Mouse (Mus musculus): Measurements from ENCODE around the gene Zdhhc20.
"Not testable (repeated sequence)": the region's sequence is repeated elsewhere in the genome, so short reads cannot be mapped to it uniquely, and the experiment has no call there.

The Zdhhc20 gene

DNA sequence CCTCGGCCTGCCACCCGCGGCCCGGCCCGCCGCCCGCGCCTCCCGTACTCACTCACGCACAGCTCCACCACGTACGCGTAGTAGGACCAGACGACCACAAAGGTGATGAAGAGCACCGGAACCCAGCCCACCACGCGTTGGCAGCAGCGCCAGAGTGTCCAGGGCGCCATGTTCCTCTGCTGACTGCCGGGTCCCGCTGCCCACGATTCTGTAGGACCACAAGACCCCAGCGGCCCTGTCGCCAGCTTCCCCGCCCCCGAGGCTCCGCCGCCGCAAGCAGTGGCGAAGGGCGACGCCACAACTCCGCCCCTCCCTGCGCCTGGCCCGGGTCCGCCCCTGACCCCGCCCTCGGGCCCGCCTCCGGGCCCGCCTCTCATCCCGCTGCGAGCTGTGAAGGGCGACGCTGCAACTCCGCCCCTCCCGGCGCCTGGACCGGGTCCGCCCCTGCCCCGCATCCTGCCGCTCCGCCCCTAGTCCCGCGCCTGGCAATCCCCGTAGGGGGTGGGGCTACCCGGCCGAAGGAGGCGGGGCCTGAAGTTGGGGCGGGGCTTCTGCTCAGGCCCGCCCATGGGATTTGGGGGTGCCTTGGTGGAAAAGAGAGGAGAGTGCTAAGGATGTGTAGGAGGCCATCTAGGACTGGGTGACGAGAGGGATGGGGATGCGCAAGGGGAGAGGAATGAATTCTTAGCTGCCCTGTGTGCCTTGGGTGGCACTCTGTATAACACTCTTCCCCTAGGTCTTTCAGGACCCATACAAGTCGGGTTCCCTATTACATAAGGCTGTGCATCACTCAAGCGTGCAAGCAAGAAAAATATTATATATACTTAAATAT lies at the start of gene Zdhhc20:
Gene Zdhhc20, minus strand, starts transcription at position 266 of the 832 bp plus-strand sequence.
- DNase-seq (ENCODE audit: low read depth, low spot score) = peak; percentile 95

DNA sequence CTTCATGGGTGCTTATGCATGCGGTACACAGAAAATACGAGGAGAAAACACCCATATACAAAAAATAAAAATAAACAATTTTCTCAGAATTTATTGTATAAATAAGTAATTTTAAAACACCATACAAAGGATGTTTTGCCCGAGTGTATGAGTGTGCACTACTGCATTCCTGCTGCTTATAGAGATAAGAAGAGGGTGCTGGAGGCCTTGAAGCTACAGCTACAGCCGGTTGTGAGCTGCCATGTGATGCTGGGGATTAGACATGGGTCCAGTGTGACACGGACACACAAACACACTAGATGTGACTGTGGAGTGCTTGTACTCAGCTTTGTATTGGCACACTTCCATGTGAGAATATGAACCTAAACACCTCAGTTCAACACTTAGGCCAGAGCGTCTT lies 47.2 kb upstream of the Zdhhc20 start:
- DNase-seq (ENCODE audit: low read depth, low spot score) = no peak

DNA sequence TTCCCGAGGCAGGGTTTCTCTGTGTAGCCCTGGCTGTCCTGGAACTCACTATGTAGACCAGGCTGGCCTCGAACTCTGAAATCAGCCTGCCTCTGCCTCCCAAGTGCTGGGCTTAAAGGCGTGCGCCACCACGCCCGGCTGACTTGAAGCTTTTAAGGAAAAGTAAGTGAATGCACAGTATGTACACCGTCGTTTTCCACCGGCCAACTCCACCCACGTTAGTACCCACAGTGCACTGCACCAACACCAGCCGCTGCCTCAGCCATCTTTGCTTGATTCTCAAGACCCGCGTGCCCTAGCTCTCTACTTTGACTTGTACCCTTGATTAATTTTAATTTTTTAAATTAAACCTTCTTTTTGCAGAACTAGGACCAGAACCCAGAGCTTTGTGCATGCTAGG lies 44.6 kb upstream of the Zdhhc20 start:
- DNase-seq (ENCODE audit: low read depth, low spot score) = no peak

DNA sequence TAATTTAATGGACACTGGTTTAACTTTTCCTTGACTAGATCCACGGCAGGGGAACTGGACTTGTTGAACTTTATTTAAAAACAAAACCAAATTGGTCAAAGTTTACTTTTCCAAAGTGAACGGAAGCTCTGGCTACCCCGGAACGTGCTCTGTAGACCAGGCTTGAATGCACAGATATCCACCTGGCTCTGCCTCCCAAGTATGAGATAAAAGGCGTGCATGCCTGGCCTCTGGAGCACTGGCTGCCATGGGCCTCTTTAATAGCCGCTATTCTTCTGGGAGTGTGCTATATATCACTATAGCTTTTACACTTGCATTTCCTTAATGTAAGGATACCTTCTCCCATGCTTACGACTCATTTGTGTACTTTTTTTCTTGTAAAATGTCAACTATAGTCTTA lies 43.5 kb upstream of the Zdhhc20 start:
- DNase-seq (ENCODE audit: low read depth, low spot score) = no peak

DNA sequence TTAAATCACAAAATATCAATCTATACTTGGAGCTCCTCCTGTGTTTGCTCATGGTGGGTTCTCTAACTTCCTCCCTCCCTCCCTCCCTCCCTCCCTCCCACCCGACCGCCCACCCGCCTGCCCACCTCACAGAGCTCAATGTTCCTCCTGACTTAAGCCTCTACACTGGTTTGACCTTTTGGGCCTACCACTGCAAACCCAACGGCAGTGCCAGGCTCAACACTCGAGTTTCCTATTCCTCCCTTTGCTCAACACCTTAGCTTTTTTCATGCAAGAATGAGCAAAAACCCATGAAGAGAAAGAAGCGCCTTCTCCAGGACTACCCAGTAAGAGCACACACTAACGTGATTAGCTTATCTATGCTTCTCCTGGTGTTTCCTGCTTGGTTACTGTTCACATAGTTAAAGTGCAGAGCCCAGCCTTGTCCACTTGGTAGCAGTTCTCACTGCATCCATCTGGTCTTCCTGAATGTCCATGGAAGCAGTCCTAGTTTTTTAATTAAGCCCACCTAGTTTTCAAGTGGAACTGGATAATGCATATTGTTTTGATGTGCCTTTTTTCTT lies 42.9 kb upstream of the Zdhhc20 start:
- no peak for DNase-seq (ENCODE audit: low read depth, low spot score)

DNA sequence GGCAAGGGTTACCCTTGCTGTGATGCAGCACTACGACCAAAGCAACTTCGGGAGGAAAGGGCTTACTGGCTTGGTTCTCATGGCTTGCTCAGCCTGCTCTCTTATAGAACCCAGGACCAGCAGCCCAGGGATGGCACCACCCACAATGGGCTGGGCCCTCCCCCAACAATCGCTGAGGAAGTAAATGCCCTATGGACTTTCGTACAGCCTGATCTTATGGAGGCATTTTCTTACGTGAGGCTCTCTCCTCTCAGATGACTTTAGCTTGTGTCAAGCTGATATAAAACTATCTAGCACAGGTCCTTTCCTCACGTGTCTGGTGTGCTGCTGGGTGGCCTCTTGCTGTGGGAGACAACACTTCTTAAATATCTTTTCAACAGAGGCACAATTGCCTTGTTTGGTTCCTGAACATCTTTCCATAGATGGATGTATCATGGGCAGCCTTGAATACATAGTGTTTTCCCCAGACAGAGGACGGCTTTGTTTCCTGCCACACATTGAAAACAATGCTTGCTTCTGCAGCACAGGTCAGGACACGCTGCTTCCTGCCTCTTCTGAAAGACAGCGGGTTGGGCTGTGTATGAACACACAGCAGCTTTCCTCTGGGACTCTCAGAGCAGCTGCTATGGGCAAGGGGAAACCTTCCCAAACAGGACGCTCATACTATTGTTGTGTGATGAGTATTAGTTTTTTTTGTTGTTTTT lies 31.5 kb upstream of the Zdhhc20 start:
- peak; percentile 52 for DNase-seq (ENCODE audit: low read depth, low spot score)

DNA sequence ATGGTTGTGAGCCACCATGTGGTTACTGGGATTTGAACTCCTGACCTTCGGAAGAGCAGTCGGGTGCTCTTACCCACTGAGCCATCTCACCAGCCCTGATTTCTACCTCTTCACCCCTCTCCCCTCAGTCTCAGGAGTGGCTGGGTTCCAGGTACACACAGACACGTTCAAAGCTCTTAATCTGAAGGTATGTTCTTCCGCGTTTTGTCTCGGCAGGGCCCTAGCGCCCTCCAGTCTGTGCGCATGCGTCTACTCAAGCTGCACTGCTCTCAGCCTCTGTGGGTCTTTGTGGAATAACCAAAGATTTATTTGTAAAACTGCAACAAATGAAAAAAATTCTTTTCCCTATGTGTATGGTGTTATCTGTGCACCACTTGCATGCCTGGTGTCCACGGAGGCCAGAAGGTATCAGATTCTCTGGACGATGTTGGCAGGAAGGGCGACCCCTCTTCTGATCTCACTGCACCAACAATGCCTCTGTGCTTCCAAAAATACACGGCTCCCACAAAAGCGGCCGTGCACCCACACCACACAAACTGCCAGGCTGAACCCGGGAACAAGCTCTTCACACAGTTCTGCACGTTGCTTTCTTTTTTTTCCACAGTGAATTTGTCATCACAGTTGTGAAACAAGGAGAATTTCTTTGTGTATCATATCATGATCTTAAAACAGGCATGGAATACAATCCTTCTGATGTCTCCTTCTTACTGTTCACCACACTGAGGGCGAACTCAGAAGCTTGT lies 30.7 kb upstream of the Zdhhc20 start:
- no peak for DNase-seq (ENCODE audit: low read depth, low spot score)

DNA sequence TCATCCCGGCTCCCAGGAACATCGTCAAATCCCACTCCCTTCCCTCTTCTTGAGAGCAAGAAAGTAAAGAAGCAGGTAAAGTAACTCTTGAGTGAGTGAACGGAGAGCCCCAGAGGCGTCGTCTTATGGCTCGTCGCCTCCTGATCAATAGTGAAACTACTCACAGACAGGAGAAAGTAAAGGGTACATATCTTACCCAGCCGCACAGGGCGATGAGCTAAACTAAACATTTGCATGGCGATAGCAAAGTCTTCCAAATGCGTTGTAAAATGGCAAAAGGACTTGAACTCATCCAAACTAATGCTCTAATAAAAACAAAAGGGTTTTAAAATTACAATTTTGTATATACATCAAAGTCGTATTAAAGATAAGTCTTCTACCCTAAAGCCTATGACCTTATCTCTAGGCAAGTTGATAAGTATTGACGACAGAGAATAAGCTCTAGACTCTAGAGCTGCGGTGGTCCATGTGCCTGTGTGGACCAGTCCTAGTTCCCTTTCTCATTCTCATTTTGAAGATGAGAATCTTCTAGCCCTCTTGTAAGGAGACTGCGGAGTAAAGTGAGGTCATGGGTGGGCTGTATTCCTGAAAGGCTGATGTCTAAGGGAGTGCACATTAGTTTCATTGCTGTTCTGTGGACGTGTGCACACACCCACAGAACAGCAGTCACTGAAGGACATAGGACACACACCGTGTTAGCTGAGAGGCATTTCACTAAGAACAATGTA lies 29.2 kb upstream of the Zdhhc20 start:
- no peak for DNase-seq (ENCODE audit: low read depth, low spot score)

DNA sequence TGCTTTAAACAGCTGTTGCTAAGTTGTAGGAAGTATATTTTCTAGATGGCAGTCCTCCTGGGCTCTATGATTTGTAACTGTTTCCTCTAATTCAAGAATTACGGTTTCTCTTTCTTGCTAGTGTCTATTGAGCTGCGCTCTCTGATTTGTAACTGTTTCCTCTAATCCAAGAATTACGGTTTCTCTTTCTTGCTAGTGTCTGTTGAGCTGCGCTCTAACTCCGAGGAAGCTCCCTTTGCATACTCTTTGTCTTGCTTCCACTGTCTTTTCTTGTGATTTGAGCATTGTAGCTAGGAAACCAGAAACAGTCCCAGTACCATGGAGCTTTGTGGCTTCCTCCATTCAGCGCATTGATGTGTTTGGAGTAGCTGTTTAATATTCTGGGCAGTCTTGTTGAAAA lies 25.3 kb upstream of the Zdhhc20 start:
- DNase-seq (ENCODE audit: low read depth, low spot score) = no peak

DNA sequence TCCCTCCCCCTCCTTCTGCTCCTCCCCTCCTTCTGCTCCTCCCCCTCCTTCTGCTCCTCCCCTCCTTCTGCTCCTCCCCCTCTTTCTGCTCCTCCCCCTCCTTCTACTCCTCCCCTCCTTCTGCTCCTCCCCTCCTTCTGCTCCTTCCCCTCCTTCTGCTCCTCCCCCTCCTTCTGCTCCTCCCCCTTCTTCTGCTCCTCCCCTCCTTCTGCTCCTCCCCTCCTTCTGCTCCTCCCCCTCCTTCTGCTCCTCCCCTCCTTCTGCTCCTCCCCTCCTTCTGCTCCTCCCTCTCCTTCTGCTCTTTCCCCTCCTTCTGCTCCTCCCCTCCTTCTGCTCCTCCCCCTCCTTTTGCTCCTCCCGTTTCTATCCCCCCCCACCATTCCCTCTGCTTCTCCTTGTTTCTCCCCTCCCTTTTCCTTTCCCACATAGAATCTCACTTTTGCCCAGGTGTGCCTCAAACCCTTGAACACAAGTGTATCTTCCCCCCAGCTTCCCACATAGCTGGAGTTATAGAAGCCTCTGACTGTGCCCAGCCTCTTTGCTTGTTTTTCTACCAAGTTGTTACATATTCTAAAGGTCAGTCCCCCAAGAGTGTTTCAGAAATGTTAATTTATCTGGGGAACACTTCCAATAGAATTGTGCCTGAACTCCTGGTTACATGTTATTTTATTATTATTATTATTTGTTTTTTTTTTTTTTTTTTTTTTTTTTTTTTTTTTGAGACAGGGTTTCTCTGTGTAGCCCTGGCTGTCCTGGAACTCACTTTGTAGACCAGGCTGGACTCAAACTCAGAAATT lies 22.3 kb upstream of the Zdhhc20 start:
- DNase-seq (ENCODE audit: low read depth, low spot score) = not testable (repeated sequence)

DNA sequence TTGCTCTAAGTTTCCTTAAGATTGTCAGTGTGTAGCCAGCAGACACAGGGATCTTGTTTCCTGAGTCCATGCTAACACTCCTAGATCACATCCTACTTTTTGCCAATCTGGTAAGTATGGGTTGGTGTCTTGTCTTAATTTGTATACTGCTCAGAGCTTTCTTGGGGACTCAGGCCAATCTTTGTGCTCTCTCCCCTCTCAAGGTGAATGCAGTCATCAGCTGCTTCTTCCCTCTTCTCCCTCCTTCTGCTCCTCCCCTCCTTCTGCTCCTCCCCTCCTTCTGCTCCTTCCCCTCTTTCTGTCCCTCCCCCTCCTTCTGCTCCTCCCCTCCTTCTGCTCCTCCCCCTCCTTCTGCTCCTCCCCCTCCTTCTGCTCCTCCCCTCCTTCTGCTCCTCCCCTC lies 21.7 kb upstream of the Zdhhc20 start:
- DNase-seq (ENCODE audit: low read depth, low spot score) = not testable (repeated sequence)

DNA sequence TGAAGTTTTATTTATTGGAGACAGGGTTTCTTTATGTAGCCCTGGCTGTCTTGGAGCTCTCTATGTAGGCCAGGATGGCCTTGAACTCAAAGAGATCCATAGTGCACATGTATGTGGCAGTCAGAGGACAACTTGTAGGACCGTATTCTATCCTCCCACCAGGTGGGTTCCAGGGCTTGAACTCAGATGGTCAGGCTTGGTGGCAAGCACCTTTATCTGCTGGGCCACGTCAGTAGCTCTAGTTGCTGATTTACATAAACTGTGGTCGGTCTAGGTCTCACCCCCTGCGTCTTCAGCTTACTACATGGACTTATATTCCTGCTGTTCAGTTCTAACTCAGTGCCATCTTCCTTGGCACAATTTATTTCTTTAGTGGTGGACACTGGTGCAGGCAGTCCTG lies 21.2 kb upstream of the Zdhhc20 start:
- DNase-seq (ENCODE audit: low read depth, low spot score) = no peak

DNA sequence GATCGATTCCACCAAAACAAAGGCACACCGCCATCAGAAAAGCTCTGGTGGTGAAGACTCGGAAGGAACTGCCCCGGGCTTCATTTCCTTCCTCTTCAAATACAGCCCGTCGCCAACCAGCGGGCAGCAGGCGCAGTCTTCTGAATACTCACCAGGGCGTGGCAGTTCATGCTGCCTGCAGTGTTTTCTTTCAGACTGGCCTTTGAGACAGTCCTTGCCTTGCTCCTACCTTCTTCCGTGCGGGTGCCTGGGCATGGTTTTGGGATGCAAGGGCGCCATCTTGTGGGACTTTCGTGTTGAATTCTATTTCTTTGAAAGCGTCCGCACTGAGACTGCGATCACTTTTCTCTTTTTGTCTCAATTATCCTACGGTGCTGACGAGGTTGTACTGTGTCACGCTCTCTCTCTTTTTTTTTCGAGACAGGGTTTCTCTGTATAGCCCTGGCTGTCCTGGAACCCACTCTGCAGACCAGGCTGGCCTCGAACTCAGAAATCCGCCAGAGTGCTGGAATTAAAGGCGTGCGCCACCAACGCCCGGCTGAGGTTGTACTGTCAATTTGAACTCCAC lies 20.5 kb upstream of the Zdhhc20 start:
- peak; percentile 90 for DNase-seq (ENCODE audit: low read depth, low spot score)

DNA sequence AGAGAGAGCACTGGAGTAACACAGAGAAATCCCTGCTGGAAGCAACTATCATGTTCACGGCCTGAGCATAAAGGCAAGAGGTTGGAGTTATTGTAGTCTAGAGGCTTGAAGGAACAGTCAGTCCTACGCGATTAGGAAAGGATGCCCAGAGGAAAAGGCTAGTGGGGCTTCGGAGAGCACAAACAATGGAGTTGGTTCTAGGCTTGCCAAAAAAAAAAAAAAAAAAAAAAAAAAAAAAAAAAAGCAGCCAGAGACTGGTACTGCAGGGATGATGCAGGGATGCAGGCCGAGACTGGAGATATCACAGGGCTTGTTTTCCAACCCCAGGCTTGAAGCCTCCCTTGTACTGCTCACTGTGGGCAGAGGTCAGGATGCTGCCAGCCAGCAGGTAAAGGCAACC lies 19.2 kb upstream of the Zdhhc20 start:
- no peak for DNase-seq (ENCODE audit: low read depth, low spot score)

DNA sequence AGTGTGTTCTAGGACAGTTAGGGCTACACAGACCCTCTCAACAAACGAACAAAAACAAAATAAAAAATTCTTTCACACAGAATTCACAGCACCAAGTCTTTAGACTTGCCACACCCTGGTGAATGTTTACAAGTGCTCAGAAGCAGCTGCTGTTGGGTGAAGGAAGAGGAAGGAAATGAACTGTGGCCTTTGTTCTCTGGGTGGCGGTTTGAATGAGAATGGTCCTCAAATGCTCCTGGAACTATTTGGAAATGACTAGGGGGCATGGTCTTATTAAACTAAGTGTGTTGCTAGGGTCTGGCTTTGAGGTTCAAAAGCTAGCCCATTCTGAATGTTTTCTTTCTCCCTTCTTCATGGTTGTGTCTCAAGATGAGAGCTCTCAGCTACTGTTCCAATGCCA lies 18.4 kb upstream of the Zdhhc20 start:
- DNase-seq (ENCODE audit: low read depth, low spot score) = no peak

DNA sequence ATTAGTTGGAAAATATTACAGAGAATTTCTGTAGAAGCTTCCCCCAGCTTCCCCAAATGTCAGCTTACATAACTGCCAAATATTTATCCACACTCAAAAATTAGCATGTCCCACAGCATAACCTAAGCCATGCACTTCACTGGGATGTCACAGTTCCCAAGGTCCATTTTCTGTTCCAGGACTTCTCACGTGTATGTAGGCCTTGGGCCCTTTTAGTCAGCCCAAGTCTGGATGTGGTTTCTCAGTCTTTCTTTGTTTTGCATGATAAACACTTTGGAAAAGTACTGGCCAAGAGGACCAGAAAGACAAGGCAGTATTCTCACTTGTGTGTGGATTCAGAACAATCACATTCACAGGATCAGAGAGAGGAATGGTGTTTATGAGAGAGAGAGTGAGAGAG lies 11.9 kb upstream of the Zdhhc20 start:
- DNase-seq (ENCODE audit: low read depth, low spot score) = no peak

DNA sequence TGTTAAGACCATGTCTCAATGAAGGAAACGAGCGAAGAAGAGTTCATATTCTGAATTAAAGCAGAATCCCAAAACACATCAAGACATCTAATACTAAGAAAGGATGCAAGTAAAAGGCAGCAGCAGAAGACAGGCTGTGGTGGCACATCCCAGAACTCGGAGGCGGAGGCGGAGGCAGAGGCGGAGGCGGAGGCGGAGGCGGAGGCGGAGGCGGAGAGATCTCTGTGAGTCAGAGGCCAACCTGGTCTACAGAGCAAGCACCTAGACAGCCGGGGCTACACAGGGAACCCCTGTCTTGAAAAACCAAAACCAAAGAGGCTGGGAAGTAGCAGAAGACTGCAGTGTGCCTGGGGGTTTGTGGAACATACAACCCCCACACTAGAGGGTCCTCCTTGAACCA lies 6.8 kb upstream of the Zdhhc20 start:
- DNase-seq (ENCODE audit: low read depth, low spot score) = no peak

DNA sequence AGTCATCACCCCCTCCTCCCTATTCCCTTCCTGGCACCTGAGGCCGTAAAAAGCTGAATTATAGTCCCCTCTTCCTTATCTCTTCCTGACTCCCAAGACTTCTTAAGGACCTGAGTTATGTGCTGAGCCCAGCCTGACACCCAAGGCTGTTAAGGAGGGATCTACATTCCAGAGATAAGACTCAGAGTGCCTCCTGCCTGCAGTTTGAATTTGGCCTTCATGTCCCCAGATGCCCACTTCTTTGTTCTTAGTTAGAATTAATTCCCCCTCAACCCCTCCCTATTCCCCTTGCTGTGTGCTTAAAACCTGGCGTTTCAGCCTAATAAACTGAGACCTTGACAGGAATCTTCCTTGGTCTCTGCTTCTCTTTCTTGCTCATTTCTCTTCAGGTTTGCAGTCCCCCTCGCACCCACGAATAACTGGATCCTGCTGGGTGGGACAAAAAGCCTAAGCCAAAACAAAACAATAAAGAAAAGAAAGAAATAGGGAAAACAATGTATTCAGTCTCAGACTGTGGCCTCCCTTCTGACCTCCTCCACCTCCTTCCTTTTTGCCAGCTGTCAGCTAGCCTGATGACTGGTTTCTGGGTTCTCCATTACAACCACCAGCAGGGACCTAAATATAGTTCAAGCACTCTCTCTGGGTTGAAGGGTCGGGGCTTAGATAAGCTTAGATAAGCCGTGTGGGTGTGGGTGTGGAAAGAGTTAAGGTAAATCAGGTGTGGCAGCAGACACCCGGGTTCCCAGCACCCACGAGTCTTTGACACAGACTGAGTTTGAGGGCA lies 6.2 kb upstream of the Zdhhc20 start:
- not testable (repeated sequence) for DNase-seq (ENCODE audit: low read depth, low spot score)

DNA sequence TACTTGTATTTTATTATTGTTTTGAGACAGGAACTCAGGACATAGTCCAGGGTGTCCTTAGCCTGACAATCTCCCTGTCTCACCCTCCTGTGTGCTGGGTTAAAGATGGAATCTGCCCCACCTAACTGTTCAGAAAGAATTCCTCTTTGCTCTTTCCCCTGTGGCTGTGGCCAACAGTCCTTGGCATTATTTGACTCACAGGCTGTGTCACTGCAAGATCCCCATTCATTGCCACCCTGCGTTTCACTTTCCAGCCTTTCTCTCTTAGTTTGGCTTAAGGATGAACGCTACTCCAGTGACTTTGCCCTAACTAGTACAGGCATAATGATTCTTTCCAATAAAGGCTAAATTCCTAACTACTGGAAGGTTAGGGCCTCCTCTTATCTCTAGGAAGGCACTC lies 4.3 kb upstream of the Zdhhc20 start:
- no peak for DNase-seq (ENCODE audit: low read depth, low spot score)

Data from mesoderm, embryonic 11.5 days (tissue).